Mouse (Mus musculus): ENCODE data around the gene Tubb2a. TPM values are rescaled to one million over a fixed set of nuclear protein-coding genes. Genes with fewer than 3 reads are reported as not detected.
A peak's percentile ranks its signal among the peaks of the same experiment; 100 is the strongest.

Tubb2a gene
- 49.1 and 49.9 TPM in 2 replicates for polyA plus RNA-seq (2014; fragmentation: Nextera tagmentation; extraction: Ambion mirVana)

DNA sequence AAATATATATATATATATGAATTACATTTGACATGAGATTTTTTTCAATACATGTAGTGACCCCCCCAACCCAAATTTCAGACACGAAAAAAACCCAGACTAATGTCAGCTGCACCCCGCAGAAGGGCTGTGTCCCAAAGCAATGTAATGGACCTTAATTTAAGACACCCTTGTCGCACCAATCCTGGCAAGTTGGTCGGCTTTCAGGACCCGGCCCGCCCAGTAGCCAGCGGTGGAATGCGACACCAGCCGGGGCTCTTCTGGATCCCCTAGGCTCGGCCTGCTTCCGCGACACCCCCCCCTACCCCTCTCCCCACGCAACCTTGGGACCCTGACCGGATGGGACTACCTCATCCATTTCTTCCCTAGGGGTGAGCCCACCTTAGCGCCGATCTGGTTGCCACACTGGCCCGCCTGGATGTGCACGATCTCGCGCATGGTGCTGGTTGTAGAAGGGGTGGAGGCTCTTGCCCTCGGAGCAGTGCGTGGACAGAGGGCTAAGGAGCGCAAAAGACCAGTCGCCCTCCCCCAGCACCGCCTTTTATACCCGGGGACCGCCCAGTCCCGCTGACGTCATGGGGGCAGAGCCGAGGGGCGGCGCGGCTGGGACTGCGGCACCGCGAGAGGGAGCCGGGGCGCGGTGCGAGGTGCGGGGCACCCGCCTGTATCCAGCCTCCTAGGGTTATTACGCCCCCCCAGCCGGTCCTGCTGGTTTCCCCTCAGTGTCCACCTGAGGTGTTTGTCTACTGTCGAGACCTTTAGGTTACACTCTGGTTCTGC is at the start of gene Tubb2a:
Tubb2a (minus strand) TSS at position 516 of the 780 bp plus-strand sequence.
- peak; percentile 88 for ATAC-seq (ENCODE audit: insufficient number of reproducible peaks, low FRiP score, low TSS enrichment, low read depth)
- 2% methylated on average over 45 of the region's 45 CpGs for WGBS

DNA sequence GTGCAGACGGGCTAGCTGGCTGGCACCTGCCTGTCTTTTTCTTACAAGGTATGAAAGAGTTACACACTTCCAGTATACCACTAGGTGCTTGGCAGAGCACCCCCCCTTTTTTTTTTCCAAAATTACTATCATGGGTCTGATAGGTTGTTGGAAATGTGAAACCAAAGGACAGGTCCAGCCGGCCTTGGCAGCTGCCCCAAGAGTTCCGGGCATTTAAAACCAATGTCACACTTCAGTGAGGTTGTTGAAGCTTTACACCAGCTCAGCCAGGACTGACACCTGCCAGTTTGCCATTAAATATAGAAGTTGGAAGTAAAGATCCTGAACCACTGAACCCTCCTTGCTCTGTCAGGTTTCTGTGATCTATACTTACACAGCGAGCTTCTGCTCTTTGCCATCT is 47.9 kb upstream of the Tubb2a start:
- DNase-seq (ENCODE audit: low spot score) (no peak), ATAC-seq (ENCODE audit: insufficient number of reproducible peaks, low FRiP score, low TSS enrichment, low read depth) (no peak)
- no peak overlapping the region for H3K4me2 ChIP-seq (ENCODE audit: low read depth, severe bottlenecking)
- H3K4me3 ChIP-seq (ENCODE audit: low read depth, low read length), result no peak overlapping the region
- H3K9me3 ChIP-seq (ENCODE audit: control insufficient read depth, low read length), result no peaks in the 10 kb centered on the region
- H3K36me3 ChIP-seq (ENCODE audit: control insufficient read depth, insufficient read depth, low read length), result no peaks in the 10 kb centered on the region
- WGBS, result 89% methylated on average over 4 of the region's 4 CpGs
- H3K27ac ChIP-seq (replicated peaks; ENCODE audit: low read depth, low read length), result no peak overlapping the region
- H3K4me1 ChIP-seq (ENCODE audit: control insufficient read depth, insufficient read depth, low read length), result no peaks in the 10 kb centered on the region
- H3K27me3 ChIP-seq (ENCODE audit: control insufficient read depth, insufficient read depth, low read length), result no peaks in the 10 kb centered on the region
- H3K9ac ChIP-seq (ENCODE audit: low read length), result no peak overlapping the region

More for the DNA sequence above, at the start of gene Tubb2a:
- peak; percentile 91 for DNase-seq (ENCODE audit: low spot score)
- Histone ChIP-seq H3K4me1 (ENCODE audit: control insufficient read depth, insufficient read depth, low read length) (0 out of 2 replicates have a peak, but pooled peaks cover 4% of the 10 kb centered on the region), H3K27me3 (ENCODE audit: control insufficient read depth, insufficient read depth, low read length) (no peaks in the 10 kb centered on the region), H3K36me3 (ENCODE audit: control insufficient read depth, insufficient read depth, low read length) (no peaks in the 10 kb centered on the region), H3K4me2 (ENCODE audit: low read depth, severe bottlenecking) (peak within 1 kb of the TSS; percentile 92), H3K9ac (ENCODE audit: low read length) (peak within 1 kb of the TSS; percentile 62), H3K27ac (replicated peaks; ENCODE audit: low read depth, low read length) (no peak within 1 kb of the TSS), H3K9me3 (ENCODE audit: control insufficient read depth, low read length) (no peaks in the 10 kb centered on the region), H3K4me3 (ENCODE audit: low read depth, low read length) (peak within 1 kb of the TSS; percentile 56)

DNA sequence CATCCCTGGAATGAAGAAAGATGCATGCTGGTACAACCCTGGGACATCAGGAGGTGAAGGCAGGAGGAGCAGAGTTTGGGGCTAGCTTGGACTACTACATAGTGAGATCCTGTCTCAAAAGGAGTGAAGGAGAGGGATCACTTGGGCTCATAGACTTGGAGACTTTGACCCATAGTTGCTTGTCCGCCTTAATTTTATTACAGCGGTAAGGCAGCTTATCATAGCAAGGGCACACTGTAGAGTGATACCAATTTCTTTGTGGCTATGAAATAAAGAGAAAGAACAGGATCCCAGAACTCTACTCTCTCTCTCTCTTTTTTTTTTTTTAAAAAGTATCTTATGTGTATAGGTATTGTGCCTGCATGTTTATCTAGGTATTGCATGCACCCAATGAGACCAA is 42.7 kb upstream of the Tubb2a start:
- Histone ChIP-seq H3K9ac (ENCODE audit: low read length) (no peak overlapping the region), H3K4me2 (ENCODE audit: low read depth, severe bottlenecking) (no peak overlapping the region), H3K4me3 (ENCODE audit: low read depth, low read length) (no peak overlapping the region), H3K9me3 (ENCODE audit: control insufficient read depth, low read length) (no peaks in the 10 kb centered on the region), H3K27ac (replicated peaks; ENCODE audit: low read depth, low read length) (no peak overlapping the region), H3K4me1 (ENCODE audit: control insufficient read depth, insufficient read depth, low read length) (no peaks in the 10 kb centered on the region), H3K36me3 (ENCODE audit: control insufficient read depth, insufficient read depth, low read length) (no peaks in the 10 kb centered on the region), H3K27me3 (ENCODE audit: control insufficient read depth, insufficient read depth, low read length) (no peaks in the 10 kb centered on the region)
- DNase-seq (ENCODE audit: low spot score) (no peak), ATAC-seq (ENCODE audit: insufficient number of reproducible peaks, low FRiP score, low TSS enrichment, low read depth) (no peak)
- 92% methylated on average over 2 of the region's 2 CpGs for WGBS

DNA sequence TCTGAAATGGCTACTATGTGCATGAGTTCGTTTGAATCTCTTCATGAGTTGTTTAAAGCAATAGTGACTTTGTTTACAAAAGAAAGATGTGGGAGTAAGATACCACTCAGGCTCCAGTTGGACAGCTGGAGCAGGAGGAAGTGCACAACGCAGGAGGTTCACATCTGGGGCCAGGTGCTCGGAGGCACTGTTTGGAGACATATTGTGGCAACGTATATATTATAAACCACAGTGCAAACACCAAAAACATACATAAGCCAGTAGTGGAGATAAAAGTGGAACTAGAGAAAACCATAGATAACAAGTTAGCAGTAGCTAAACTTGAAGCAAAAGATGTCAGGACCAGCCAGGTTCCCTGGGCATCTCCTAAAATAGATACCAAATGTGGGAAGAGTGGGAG is 41.6 kb upstream of the Tubb2a start:
- Histone ChIP-seq H3K9ac (ENCODE audit: low read length) (no peak overlapping the region), H3K4me2 (ENCODE audit: low read depth, severe bottlenecking) (no peak overlapping the region), H3K27me3 (ENCODE audit: control insufficient read depth, insufficient read depth, low read length) (no peaks in the 10 kb centered on the region), H3K4me3 (ENCODE audit: low read depth, low read length) (no peak overlapping the region), H3K9me3 (ENCODE audit: control insufficient read depth, low read length) (no peaks in the 10 kb centered on the region), H3K27ac (replicated peaks; ENCODE audit: low read depth, low read length) (no peak overlapping the region), H3K4me1 (ENCODE audit: control insufficient read depth, insufficient read depth, low read length) (no peaks in the 10 kb centered on the region), H3K36me3 (ENCODE audit: control insufficient read depth, insufficient read depth, low read length) (no peaks in the 10 kb centered on the region)
- WGBS, result 69% methylated on average over 4 of the region's 4 CpGs
- ATAC-seq (ENCODE audit: insufficient number of reproducible peaks, low FRiP score, low TSS enrichment, low read depth) (no peak), DNase-seq (ENCODE audit: low spot score) (no peak)

DNA sequence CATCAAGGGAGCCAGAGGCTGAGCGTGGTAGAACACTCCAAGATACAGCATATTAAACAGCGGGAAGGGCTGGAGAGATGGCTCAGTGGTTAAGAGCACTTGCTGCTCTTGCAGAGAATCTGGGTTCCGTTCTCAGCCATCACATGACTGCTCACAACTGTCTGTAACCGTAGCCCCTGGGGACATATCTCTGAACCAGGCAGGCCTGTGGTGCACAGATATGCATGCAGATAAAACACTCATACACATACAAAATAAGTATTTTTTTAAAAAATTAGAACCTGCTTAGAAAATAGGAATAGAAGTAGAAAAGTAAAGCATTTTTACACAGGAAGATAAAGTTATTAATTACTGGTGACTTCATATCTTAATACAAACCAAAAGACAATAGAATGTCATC is 41.0 kb upstream of the Tubb2a start:
- H3K4me1 ChIP-seq (ENCODE audit: control insufficient read depth, insufficient read depth, low read length), result no peaks in the 10 kb centered on the region
- H3K27me3 ChIP-seq (ENCODE audit: control insufficient read depth, insufficient read depth, low read length), result no peaks in the 10 kb centered on the region
- H3K36me3 ChIP-seq (ENCODE audit: control insufficient read depth, insufficient read depth, low read length), result no peaks in the 10 kb centered on the region
- ATAC-seq (ENCODE audit: insufficient number of reproducible peaks, low FRiP score, low TSS enrichment, low read depth), result no peak
- H3K9me3 ChIP-seq (ENCODE audit: control insufficient read depth, low read length), result no peaks in the 10 kb centered on the region
- H3K9ac ChIP-seq (ENCODE audit: low read length), result no peak overlapping the region
- DNase-seq (ENCODE audit: low spot score), result no peak
- no peak overlapping the region for H3K27ac ChIP-seq (replicated peaks; ENCODE audit: low read depth, low read length)
- WGBS, result 82% methylated on average over 4 of the region's 4 CpGs
- no peak overlapping the region for H3K4me3 ChIP-seq (ENCODE audit: low read depth, low read length)
- no peak overlapping the region for H3K4me2 ChIP-seq (ENCODE audit: low read depth, severe bottlenecking)

DNA sequence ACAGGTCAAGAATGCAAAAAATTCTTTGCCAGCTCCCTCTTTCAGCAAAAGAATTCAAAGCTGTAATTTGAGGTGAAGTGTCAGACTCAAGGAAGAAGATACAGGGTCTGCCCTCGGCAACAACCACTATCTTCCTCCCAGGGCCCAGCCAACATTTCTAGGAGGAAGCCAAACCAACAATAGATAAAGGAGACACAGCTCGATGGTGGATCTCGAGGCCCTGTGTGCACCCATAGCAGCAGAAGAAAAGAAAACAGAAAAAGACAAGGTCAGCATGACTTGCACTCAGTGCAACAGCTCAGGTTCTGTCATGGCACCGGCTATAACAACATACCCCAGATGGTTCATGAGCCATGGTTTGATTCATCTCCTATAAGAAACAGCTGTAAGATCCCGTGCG is 38.7 kb upstream of the Tubb2a start:
- no peaks in the 10 kb centered on the region for H3K4me1 ChIP-seq (ENCODE audit: control insufficient read depth, insufficient read depth, low read length)
- no peaks in the 10 kb centered on the region for H3K9me3 ChIP-seq (ENCODE audit: control insufficient read depth, low read length)
- H3K4me2 ChIP-seq (ENCODE audit: low read depth, severe bottlenecking), result no peak overlapping the region
- no peak for DNase-seq (ENCODE audit: low spot score)
- no peak overlapping the region for H3K9ac ChIP-seq (ENCODE audit: low read length)
- H3K4me3 ChIP-seq (ENCODE audit: low read depth, low read length), result no peak overlapping the region
- ATAC-seq (ENCODE audit: insufficient number of reproducible peaks, low FRiP score, low TSS enrichment, low read depth), result no peak
- no peaks in the 10 kb centered on the region for H3K27me3 ChIP-seq (ENCODE audit: control insufficient read depth, insufficient read depth, low read length)
- 82% methylated on average over 6 of the region's 6 CpGs for WGBS
- no peaks in the 10 kb centered on the region for H3K36me3 ChIP-seq (ENCODE audit: control insufficient read depth, insufficient read depth, low read length)
- H3K27ac ChIP-seq (replicated peaks; ENCODE audit: low read depth, low read length), result no peak overlapping the region

DNA sequence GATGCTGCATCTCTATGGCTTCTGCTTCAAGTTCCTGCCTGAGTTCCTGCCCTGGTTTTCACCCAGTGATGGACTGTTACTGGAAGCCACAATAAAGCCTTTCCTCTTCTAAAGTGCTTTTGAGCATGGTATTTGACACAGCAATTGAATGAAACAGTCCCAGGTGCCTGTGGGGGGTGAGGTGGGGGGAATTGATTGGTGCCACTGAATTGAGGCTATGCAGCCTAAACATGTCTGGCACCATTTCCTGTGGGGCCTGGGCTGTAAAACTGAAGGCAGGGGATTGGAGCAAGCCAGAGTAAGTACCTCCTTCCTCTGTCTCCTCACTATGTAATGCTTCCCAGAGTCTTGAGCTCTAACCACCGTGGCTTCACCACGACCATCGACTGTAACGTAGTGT is 36.8 kb upstream of the Tubb2a start:
- H3K4me3 ChIP-seq (ENCODE audit: low read depth, low read length), result no peak overlapping the region
- H3K9me3 ChIP-seq (ENCODE audit: control insufficient read depth, low read length), result no peaks in the 10 kb centered on the region
- H3K9ac ChIP-seq (ENCODE audit: low read length), result no peak overlapping the region
- 70% methylated on average over 4 of the region's 4 CpGs for WGBS
- no peaks in the 10 kb centered on the region for H3K4me1 ChIP-seq (ENCODE audit: control insufficient read depth, insufficient read depth, low read length)
- DNase-seq (ENCODE audit: low spot score) (no peak), ATAC-seq (ENCODE audit: insufficient number of reproducible peaks, low FRiP score, low TSS enrichment, low read depth) (peak; percentile 62; the same call in 1 of the 2 replicates)
- no peaks in the 10 kb centered on the region for H3K36me3 ChIP-seq (ENCODE audit: control insufficient read depth, insufficient read depth, low read length)
- H3K27me3 ChIP-seq (ENCODE audit: control insufficient read depth, insufficient read depth, low read length), result no peaks in the 10 kb centered on the region
- no peak overlapping the region for H3K4me2 ChIP-seq (ENCODE audit: low read depth, severe bottlenecking)
- no peak overlapping the region for H3K27ac ChIP-seq (replicated peaks; ENCODE audit: low read depth, low read length)

DNA sequence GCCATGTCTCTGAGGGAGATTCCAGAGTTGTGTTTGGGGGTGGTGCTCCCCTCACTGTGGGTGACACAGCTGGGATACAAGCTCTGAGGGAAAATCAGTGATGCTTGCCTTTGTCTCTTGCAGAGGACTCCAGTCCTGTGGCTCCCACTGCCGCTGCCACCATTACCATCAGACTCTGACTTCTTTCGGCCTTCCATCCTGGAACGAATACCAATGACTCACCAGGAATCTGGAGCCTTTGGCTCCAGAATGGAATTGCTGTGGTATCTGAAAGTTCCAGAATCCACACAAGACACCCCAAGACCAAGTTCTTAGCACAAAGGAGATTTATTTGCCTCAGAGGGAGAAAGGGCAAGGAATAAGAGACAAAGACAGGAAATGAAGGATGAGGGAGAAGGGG is 35.3 kb upstream of the Tubb2a start:
- H3K4me1 ChIP-seq (ENCODE audit: control insufficient read depth, insufficient read depth, low read length), result no peaks in the 10 kb centered on the region
- no peak overlapping the region for H3K9ac ChIP-seq (ENCODE audit: low read length)
- ATAC-seq (ENCODE audit: insufficient number of reproducible peaks, low FRiP score, low TSS enrichment, low read depth), result no peak
- H3K4me2 ChIP-seq (ENCODE audit: low read depth, severe bottlenecking), result no peak overlapping the region
- 83% methylated on average over 3 of the region's 3 CpGs for WGBS
- H3K9me3 ChIP-seq (ENCODE audit: control insufficient read depth, low read length), result no peaks in the 10 kb centered on the region
- no peak overlapping the region for H3K27ac ChIP-seq (replicated peaks; ENCODE audit: low read depth, low read length)
- no peak for DNase-seq (ENCODE audit: low spot score)
- no peaks in the 10 kb centered on the region for H3K27me3 ChIP-seq (ENCODE audit: control insufficient read depth, insufficient read depth, low read length)
- no peaks in the 10 kb centered on the region for H3K36me3 ChIP-seq (ENCODE audit: control insufficient read depth, insufficient read depth, low read length)
- H3K4me3 ChIP-seq (ENCODE audit: low read depth, low read length), result no peak overlapping the region

Data from limb, embryonic 11.5 days (tissue).